In genomic region chr12:12260979-12261960, GRCm38 (mm10) we compare ENCODE assay signal across 8 mouse cellular contexts. TPM values are rescaled to one million over a fixed set of nuclear protein-coding genes. Genes with fewer than 3 reads are reported as not detected.
DNase-seq lines count a peak whose midpoint lies in the region; ATAC-seq and TF ChIP-seq lines count a peak whose summit lies in the region.

No protein-coding gene starts in this region.

- H3K27ac ChIP-seq in gastrocnemius, adult 2 months = peak overlapping the region; percentile 90
- no peak overlapping the region for H3K27ac ChIP-seq in forebrain, embryonic 14.5 days (ENCODE audit: low read depth, low read length)
- H3K27ac ChIP-seq in liver, embryonic 11.5 days (ENCODE audit: low read depth, low read length) = no peak overlapping the region

- peaks cover 35% of the 10 kb centered on the region for H3K4me1 ChIP-seq in E14TG2a.4 (replicated peaks; ENCODE audit: low read depth, low read length)
- peaks cover 19% of the 10 kb centered on the region for H3K4me1 ChIP-seq in forebrain, embryonic 14.5 days (ENCODE audit: control insufficient read depth, insufficient read depth, low read length)
- H3K4me1 ChIP-seq in liver, embryonic 11.5 days (replicated peaks; ENCODE audit: control insufficient read depth, insufficient read depth, low read length) = peaks cover 7% of the 10 kb centered on the region

- H3K9me3 ChIP-seq in E14TG2a.4 (ENCODE audit: low read length) = peaks cover 7% of the 10 kb centered on the region; the same call in 1 of the 2 replicates
- H3K9me3 ChIP-seq in forebrain, embryonic 14.5 days (replicated peaks; ENCODE audit: control insufficient read depth, low read length) = no peaks in the 10 kb centered on the region
- H3K9me3 ChIP-seq in liver, embryonic 11.5 days (ENCODE audit: control insufficient read depth, low read length) = no peaks in the 10 kb centered on the region

- H3K9ac ChIP-seq in forebrain, embryonic 14.5 days (ENCODE audit: low read length) = peak overlapping the region; percentile 90; the same call in 1 of the 2 replicates
- H3K9ac ChIP-seq in liver, embryonic 11.5 days (ENCODE audit: low read depth, low read length) = no peak overlapping the region

- ATAC-seq in forebrain, embryonic 14.5 days = peak; percentile 29
- peak; percentile 8; the same call in 1 of the 2 replicates for ATAC-seq in liver, embryonic 11.5 days (replicated peaks; ENCODE audit: low FRiP score)
- ATAC-seq in cerebellum, adult (ENCODE audit: insufficient number of reproducible peaks, low FRiP score, low TSS enrichment) = no peak

- DNase-seq in gastrocnemius, adult 2 months = no peak
- DNase-seq in gastrocnemius, postnatal 36 days = no peak
- DNase-seq in forebrain, embryonic 14.5 days (ENCODE audit: low spot score) = peak; percentile 29
- DNase-seq in liver, embryonic 11.5 days (ENCODE audit: low spot score) = no peak
- DNase-seq in layer of hippocampus, adult 8-10 months (ENCODE audit: low spot score in 2 of 2) = no peak
- DNase-seq in cerebellum, postnatal 10 days = no peak

- H3K4me3 ChIP-seq in gastrocnemius, adult 2 months = peak overlapping the region; percentile 90
- H3K4me3 ChIP-seq in E14TG2a.4 (replicated peaks; ENCODE audit: low read length) = 0 out of 2 replicates have a peak overlapping the region, but pooled peaks have one; percentile 17
- peak overlapping the region; percentile 65 for H3K4me3 ChIP-seq in forebrain, embryonic 14.5 days (ENCODE audit: low read depth, low read length)
- H3K4me3 ChIP-seq in liver, embryonic 11.5 days (ENCODE audit: low read depth, low read length) = 0 out of 2 replicates have a peak overlapping the region, but pooled peaks have one; percentile 53

- 0 out of 2 replicates have a peak, but pooled peaks cover 3% of the 10 kb centered on the region for H3K36me3 ChIP-seq in E14TG2a.4 (ENCODE audit: insufficient read depth, low read length)
- no peaks in the 10 kb centered on the region for H3K36me3 ChIP-seq in forebrain, embryonic 14.5 days (ENCODE audit: control insufficient read depth, insufficient read depth, low read length)
- no peaks in the 10 kb centered on the region for H3K36me3 ChIP-seq in liver, embryonic 11.5 days (ENCODE audit: control insufficient read depth, insufficient read depth, low read length)

- intact Hi-C loops in gastrocnemius, adult 2 months (cut with DNase I) = loop anchor here (5.0 to 10.0 kb wide), 3 partner anchors 51 to 134 kb away; no protein-coding TSS in a partner anchor
- intact Hi-C loops in gastrocnemius, postnatal 36 days (cut with DNase I) = loop anchor here (5.0 kb wide), 1 partner anchor 51 kb away; no protein-coding TSS in a partner anchor

- 66% methylated on average over 9 of the region's 9 CpGs for WGBS in forebrain, embryonic 14.5 days
- 78% methylated on average over 9 of the region's 9 CpGs for whole genome bisulfite sequencing in liver, embryonic 11.5 days

- peaks cover 25% of the 10 kb centered on the region for H3K27me3 ChIP-seq in E14TG2a.4 (ENCODE audit: insufficient read depth, low read length)
- no peaks in the 10 kb centered on the region; the same call in 1 of the 2 replicates for H3K27me3 ChIP-seq in forebrain, embryonic 14.5 days (replicated peaks; ENCODE audit: control insufficient read depth, insufficient read depth, low read length)
- H3K27me3 ChIP-seq in liver, embryonic 11.5 days (replicated peaks; ENCODE audit: control insufficient read depth, insufficient read depth, low read length) = no peaks in the 10 kb centered on the region

- H3K4me2 ChIP-seq in forebrain, embryonic 14.5 days (ENCODE audit: low read length) = peak overlapping the region; percentile 78
- peak overlapping the region; percentile 74 for H3K4me2 ChIP-seq in liver, embryonic 11.5 days

- TF ChIP-seq CTCF in gastrocnemius, adult 2 months (IDR thresholded peaks at IDR 0.05) = no peak
- TF ChIP-seq CTCF in E14TG2a.4 (conservative IDR thresholded peaks at IDR 0.05; ENCODE audit: low read length) = no peak

RNA-seq across cellular contexts. Expression of gene Fam49a, which starts 0.7 kb away (rescaled TPM):
- 1 to 10 TPM; 5.5 to 6.3 TPM for total RNA-seq in gastrocnemius, adult 2 months (2021)
- 1 to 10 TPM; 4.5 to 5.7 TPM for total RNA-seq in gastrocnemius, postnatal 36 days (2021)
- 131 and 182 TPM in 2 replicates for polyA plus RNA-seq in forebrain, embryonic 14.5 days (2014; fragmentation: Nextera tagmentation; extraction: Ambion mirVana)
- 4.8 and 5.7 TPM in 2 replicates for polyA plus RNA-seq in liver, embryonic 11.5 days (2014; fragmentation: Nextera tagmentation; extraction: Ambion mirVana)
- total RNA-seq in layer of hippocampus, adult 8-10 months (2022) = 100 to 1,000 TPM; 159 to 187 (median 169) TPM

Comparison
In these comparisons a context has a peak if more than half of its experiments do, and no peak if none do; other contexts are left out.
1. H3K4me3 ChIP-seq: peak in every context shown above with its lines; median percentile 90 in gastrocnemius, adult 2 months; 65 in forebrain, embryonic 14.5 days; 53 in liver, embryonic 11.5 days; 17 in E14TG2a.4.
2. RNA of gene Fam49a, which starts 0.7 kb away (total RNA-seq): 159 to 187 TPM in layer of hippocampus, adult 8-10 months; 5.5 to 6.3 TPM in gastrocnemius, adult 2 months and 4.5 to 5.7 TPM in gastrocnemius, postnatal 36 days; every median in the first group is over 10 times any median in the second.